Mouse (Mus musculus) CD4-positive, CD25-positive, alpha-beta regulatory T cell, adult 4 months (primary cell): Measurements from ENCODE around the gene 4931414P19Rik. TPM values are rescaled to one million over a fixed set of nuclear protein-coding genes. Genes with fewer than 3 reads are reported as not detected.

Source experiments
- ATAC-seq: one replicate; pipeline ENCODE4 v1.8.0; 2017
- polyA plus RNA-seq, 2 experiments: library from polyadenylated mRNA; unstranded; fragments of 100-300 nt; shearing (Covaris generic); gene quantifications; one replicate each; pipeline ENCODE4 v1.2.1; 2017

Gene 4931414P19Rik
- 1 to 10 TPM; 3.7 to 6.9 TPM for polyA plus RNA-seq

GRCm38 (mm10) chr14:54605752-54606321 lies at the start of gene 4931414P19Rik:
4931414P19Rik (minus strand) TSS chr14:54605993.
- ATAC-seq, result peak; percentile 39

GRCm38 (mm10) chr14:54653496-54653895 lies 47.7 kb upstream of the 4931414P19Rik start:
- peak; percentile 91 for ATAC-seq

DNA sequence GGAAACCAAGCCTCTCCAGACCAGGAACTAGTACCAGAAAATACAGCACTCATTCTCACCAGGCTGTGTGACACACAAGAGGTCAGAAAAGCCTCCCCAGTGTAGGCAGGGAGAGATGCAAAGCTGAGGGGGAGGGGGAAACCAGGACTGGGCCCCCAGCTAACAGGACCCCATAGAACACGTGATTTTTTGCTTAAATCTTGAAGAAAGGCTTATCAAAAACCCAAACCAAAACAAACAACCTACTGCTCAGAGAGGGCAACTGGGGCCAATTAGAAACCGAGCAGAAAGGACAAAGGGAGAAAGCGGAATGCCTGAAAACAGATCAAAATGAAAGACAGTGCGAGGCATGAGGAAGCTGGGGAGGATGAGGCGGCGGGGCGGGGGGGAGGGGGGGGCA lies 47.0 kb upstream of the 4931414P19Rik start:
- ATAC-seq, result no peak

GRCm38 (mm10) chr14:54651556-54651955 lies 45.8 kb upstream of the 4931414P19Rik start:
- ATAC-seq, result no peak

DNA sequence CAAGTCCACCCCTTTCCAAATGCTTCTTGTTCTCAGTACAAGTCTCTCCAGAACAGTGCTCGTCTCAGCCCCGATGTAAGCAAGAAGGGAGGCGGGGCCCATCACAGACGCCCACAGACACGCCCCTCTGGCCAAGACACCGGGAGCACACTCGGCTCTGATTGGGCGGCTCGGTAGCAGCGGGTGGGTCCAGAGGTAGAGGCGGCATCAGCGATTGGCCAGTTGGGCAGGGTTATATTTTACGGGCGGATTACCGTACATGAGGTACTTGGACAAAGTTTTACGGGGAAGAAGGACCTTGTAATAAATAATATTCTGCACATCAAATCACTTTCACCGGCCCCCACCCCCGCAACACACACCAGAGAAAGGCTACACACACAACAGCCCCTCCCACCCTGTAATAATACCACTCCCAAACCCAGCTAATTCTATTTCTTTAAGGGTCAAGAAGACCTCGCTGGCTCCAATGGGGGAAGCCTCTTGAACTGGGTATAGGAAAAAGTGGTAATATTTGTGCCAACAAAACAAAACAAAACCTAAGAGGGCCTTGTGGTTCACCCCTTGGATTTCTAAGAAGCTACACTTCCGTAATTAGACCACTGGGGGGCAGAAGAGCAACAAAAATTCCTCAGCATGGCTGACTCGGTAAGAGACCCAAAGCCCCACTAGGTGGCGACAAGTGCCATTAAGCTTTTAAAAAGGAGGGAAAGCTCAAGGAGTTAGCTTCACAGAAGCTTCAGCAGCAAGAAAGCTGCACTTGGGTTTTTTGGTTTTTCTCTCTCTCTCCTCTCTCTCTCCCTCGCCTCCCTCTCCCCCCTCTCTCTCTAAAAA lies 45.0 kb upstream of the 4931414P19Rik start:
- peak; percentile 73 for ATAC-seq

- no peak for ATAC-seq
These were observed 42.1 kb upstream of the 4931414P19Rik start for GRCm38 (mm10) chr14:54647900-54648299.

- no peak for ATAC-seq
These were observed 41.3 kb upstream of the 4931414P19Rik start for GRCm38 (mm10) chr14:54646898-54647636.

GRCm38 (mm10) chr14:54646455-54646854 lies 40.7 kb upstream of the 4931414P19Rik start:
- ATAC-seq, result no peak

GRCm38 (mm10) chr14:54644294-54644693 lies 38.5 kb upstream of the 4931414P19Rik start:
- ATAC-seq, result no peak

DNA sequence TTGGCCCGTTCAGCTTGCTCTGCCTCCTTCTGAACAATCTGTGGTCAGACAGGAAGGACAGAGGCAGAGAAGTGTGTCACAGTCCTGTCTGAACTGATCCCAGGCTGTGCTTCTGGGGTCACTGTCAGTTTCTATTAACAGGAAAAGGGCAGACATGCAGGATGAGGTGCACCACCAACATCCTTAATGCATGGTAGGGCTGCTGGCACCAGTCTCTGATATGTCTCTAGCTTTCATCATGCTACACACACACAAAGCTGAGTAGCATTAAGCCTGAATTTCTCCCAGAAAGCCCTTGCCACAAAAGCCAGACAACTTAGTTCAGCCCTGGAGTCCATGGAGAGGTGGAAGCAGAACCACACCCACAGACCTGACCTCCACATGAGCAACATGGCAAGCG lies 37.2 kb upstream of the 4931414P19Rik start:
- no peak for ATAC-seq

DNA sequence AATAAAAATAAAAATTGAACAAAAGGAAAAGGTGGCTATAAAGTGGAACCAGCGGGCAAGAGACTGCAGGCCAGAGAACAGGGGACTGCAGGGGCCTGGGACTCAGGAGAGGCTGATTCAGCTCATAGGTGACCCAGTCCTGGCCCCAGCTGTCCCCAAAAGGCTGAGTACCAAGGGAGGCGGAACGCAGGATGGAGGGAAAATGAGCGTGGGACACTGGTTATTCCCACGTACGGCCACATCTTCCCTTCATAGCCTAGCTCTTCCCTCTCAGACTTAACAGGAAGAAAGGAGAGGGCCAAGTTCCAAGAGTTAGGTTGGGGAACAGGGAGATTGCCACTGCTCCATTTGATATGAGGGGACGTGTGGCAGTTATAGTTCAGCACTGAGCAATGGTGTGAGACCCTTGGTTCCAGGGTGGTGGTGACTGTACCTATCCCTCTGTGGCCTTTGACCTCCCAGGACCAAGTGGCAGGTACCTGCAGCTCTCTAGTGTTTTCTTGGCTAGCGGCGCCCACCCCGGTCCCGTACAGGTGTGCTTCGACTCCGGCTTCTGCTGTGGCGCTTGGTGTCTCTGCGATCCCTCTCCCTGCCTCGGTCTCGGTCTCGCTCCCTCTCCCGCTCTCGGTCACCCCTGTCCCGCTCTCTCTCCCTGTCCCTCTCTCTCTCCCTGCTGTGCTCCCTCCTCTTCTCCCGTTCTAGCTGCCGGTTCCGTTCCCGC lies 36.6 kb upstream of the 4931414P19Rik start:
- no peak for ATAC-seq

DNA sequence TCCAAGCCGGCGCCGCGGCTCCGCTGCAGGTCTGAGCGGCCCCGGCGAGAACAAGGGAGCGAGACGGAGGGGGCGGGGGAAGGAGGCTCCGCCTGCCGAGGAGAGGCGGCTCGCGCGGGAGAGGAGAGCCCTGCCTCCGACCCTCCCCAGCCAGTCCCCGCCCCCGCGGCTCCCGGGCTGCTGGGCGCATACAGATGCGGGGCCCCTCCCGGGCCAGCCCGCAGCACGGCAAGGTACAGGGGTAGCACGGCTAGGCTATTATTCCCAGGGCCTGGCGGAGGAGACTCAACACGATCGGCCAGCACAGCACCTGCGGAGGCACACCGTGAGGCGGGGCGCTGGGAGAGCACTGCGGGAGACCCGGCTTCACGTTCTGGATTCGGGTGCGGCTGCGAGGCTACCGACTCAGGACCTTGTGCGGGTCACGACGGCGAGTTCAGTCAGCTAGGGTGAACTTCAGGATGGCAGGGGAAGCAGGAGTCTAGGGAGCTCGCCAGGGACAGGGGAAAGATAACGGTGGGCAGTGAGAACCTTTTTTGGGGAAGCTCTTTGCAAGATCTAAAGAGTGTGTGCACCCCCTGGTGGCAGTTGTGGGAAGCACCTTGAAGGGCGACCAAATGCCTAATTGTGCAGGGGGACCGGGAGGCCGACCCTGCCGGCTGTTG lies 35.6 kb upstream of the 4931414P19Rik start, which contains the start of gene Cdh24:
Gene Cdh24, minus strand, starts transcription at position 60 of the 665 bp plus-strand sequence.
- ATAC-seq, result peak; percentile 85

- ATAC-seq, result no peak
These were observed 35.1 kb upstream of the 4931414P19Rik start, which contains the start of gene Gm17606 for GRCm38 (mm10) chr14:54640946-54641304. Gm17606 (plus strand) TSS chr14:54640952.

DNA sequence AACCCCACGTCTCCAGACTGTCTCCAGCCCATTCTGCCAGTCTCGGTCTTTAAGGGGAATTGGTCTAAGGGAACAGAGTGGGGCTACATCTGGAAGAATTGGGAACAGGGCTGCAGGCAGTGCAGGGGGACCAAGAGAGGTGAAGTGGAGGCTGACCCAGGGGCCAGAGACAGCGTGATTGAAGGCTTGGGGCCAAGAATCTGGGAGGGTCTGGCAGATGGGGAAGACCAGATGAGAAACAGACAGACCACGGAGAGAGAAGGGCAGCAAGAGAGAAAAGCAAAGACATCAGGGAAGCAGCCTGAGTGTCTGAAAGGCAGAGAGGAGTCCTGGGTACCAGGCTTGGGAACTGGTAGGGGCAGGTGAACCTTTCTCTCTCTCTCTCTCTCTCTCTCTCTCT lies 34.3 kb upstream of the 4931414P19Rik start:
- no peak for ATAC-seq

DNA sequence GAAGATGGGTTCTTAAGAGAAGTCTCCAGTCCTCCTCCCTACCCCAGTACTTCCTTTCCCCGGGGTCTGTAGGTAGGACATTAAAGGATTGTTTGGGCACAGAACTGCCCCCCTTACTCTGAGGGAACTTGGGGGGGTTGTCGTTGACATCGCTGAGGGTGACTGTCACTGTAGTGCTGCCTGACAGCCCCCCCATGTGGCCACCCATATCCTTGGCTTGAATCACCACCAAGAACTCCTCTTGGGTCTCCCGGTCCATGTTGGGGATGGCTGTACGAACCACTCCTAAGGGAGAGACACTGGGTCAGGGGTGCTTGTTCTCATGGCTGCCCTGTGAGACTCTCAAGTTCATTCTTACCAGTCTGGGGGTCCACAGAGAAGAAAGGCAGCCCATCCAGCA lies 32.4 kb upstream of the 4931414P19Rik start:
- no peak for ATAC-seq

- no peak for ATAC-seq
These were observed 31.2 kb upstream of the 4931414P19Rik start for GRCm38 (mm10) chr14:54636954-54637353.

DNA sequence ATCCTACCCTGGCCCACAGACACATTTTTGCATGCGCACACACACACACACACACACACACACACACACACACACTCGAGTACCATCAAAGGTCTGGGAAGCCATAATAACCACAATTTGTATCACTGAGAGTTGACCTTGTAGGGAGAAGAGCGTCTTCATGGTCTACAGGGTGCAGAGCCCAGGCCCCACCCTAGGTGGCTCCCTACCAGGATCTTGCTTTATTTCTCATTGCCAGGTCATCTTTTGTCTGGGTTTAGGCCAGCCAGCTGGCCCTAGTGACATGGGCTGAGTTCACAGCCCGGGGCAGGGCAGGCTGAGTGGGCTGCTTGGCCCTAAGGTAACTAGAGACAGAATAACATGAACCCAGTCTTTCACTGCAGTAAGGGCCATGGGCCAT lies 28.4 kb upstream of the 4931414P19Rik start:
- ATAC-seq, result no peak

DNA sequence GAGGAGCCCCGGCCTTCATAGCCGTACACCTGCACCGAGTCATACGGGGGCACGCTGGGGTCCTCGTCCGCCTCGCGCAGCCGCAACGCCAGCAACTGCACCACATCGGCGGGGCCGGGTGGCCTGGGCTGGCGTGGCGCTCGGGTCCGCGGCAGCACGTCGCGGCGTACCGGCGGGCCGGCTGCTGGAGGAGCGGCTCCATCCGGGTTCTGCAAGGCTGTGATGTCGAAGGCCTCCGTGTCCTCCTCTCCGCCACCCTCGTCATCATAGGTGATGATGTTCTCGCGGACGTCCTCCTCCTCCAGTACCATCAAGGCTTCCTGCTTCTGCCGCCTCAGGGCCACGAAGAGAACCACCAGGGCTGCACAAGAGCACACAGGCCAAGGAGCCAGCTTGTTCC lies 26.5 kb upstream of the 4931414P19Rik start:
- ATAC-seq, result no peak

DNA sequence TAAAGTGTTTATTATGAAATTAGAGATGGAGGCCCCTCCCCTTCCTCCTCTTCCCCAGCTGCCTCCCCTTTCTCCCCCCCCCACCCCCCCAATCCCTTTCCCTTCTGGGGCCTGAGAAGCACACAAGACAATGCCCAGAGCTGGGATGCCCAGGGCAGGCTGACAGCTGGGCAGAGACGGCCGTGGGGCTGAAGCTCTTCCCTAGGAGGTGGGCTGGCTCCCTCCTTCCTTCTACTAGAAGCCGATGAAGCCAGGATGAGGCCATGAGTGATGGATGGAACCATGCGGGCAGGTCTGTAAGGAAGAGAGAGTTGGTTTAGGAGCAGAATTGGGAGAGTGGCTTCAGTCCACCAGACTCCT lies 25.4 kb upstream of the 4931414P19Rik start:
- no peak for ATAC-seq

GRCm38 (mm10) chr14:54630583-54631239 lies 24.9 kb upstream of the 4931414P19Rik start:
- ATAC-seq, result no peak

GRCm38 (mm10) chr14:54629797-54630196 lies 24.0 kb upstream of the 4931414P19Rik start:
- no peak for ATAC-seq

GRCm38 (mm10) chr14:54628103-54628502 lies 22.3 kb upstream of the 4931414P19Rik start:
- no peak for ATAC-seq
